Comparison of ENCODE assay signal across 8 mouse cellular contexts in genomic region chr8:114773461-114774414, GRCm38 (mm10).
DNase-seq lines count a peak whose midpoint lies in the region; ATAC-seq and TF ChIP-seq lines count a peak whose summit lies in the region.

No protein-coding gene starts in this region.

- no peak overlapping the region for H3K4me3 ChIP-seq in hindbrain, embryonic 10.5 days
- H3K4me3 ChIP-seq in hindbrain, embryonic 11.5 days (ENCODE audit: low read depth, low read length), result no peak overlapping the region
- H3K4me3 ChIP-seq in embryonic facial prominence, embryonic 13.5 days, result no peak overlapping the region
- H3K4me3 ChIP-seq in heart, embryonic 11.5 days (ENCODE audit: low read depth, low read length), result no peak overlapping the region
- no peak overlapping the region for H3K4me3 ChIP-seq in kidney, embryonic 16.5 days (ENCODE audit: low read length)
- no peak overlapping the region for H3K4me3 ChIP-seq in liver, postnatal 0 days (ENCODE audit: low read depth, low read length)

- 74% methylated on average over 23 of the region's 23 CpGs for WGBS in hindbrain, embryonic 10.5 days
- WGBS in hindbrain, embryonic 11.5 days, result 67% methylated on average over 23 of the region's 23 CpGs
- WGBS in embryonic facial prominence, embryonic 13.5 days, result 28% methylated on average over 23 of the region's 23 CpGs
- 44% methylated on average over 23 of the region's 23 CpGs for WGBS in heart, embryonic 11.5 days (ENCODE audit: insufficient replicate concordance)
- 46% methylated on average over 23 of the region's 23 CpGs for WGBS in kidney, embryonic 16.5 days
- WGBS in liver, postnatal 0 days (ENCODE audit: insufficient replicate concordance), result 53% methylated on average over 23 of the region's 23 CpGs

- H3K9me3 ChIP-seq in hindbrain, embryonic 10.5 days, result no peaks in the 10 kb centered on the region
- H3K9me3 ChIP-seq in hindbrain, embryonic 11.5 days (ENCODE audit: control insufficient read depth, low read length), result no peaks in the 10 kb centered on the region
- H3K9me3 ChIP-seq in embryonic facial prominence, embryonic 13.5 days, result no peaks in the 10 kb centered on the region
- no peaks in the 10 kb centered on the region for H3K9me3 ChIP-seq in heart, embryonic 11.5 days (replicated peaks; ENCODE audit: control insufficient read depth, low read length)
- H3K9me3 ChIP-seq in kidney, embryonic 16.5 days (ENCODE audit: low read length), result no peaks in the 10 kb centered on the region
- no peaks in the 10 kb centered on the region for H3K9me3 ChIP-seq in liver, postnatal 0 days (ENCODE audit: low read length)

- no peak overlapping the region for H3K4me2 ChIP-seq in hindbrain, embryonic 11.5 days (replicated peaks; ENCODE audit: low read depth, low read length)
- H3K4me2 ChIP-seq in embryonic facial prominence, embryonic 13.5 days, result peak overlapping the region; percentile 30
- no peak overlapping the region for H3K4me2 ChIP-seq in heart, embryonic 11.5 days
- peak overlapping the region; percentile 5; the same call in 1 of the 2 replicates for H3K4me2 ChIP-seq in kidney, embryonic 16.5 days (replicated peaks; ENCODE audit: low read depth, low read length)
- no peak overlapping the region for H3K4me2 ChIP-seq in liver, postnatal 0 days (ENCODE audit: low read depth, low read length)

- H3K9ac ChIP-seq in hindbrain, embryonic 11.5 days (ENCODE audit: low read depth, low read length), result no peak overlapping the region
- H3K9ac ChIP-seq in embryonic facial prominence, embryonic 13.5 days, result no peak overlapping the region
- 0 out of 2 replicates have a peak overlapping the region, but pooled peaks have one; percentile 24 for H3K9ac ChIP-seq in heart, embryonic 11.5 days (ENCODE audit: low read depth, low read length)
- H3K9ac ChIP-seq in kidney, embryonic 16.5 days (replicated peaks; ENCODE audit: low read length), result no peak overlapping the region
- no peak overlapping the region for H3K9ac ChIP-seq in liver, postnatal 0 days (replicated peaks)

- H3K27me3 ChIP-seq in hindbrain, embryonic 10.5 days (ENCODE audit: insufficient read depth, poor library complexity, severe bottlenecking), result 0 out of 2 replicates have a peak, but pooled peaks cover 3% of the 10 kb centered on the region
- no peaks in the 10 kb centered on the region for H3K27me3 ChIP-seq in hindbrain, embryonic 11.5 days (ENCODE audit: control insufficient read depth, insufficient read depth, low read length)
- H3K27me3 ChIP-seq in embryonic facial prominence, embryonic 13.5 days, result peaks cover 3% of the 10 kb centered on the region; the same call in 1 of the 2 replicates
- no peaks in the 10 kb centered on the region for H3K27me3 ChIP-seq in heart, embryonic 11.5 days (ENCODE audit: control insufficient read depth, insufficient read depth, low read length)
- no peaks in the 10 kb centered on the region; the same call in none of the 2 replicates for H3K27me3 ChIP-seq in kidney, embryonic 16.5 days (ENCODE audit: insufficient read depth, low read length)
- no peaks in the 10 kb centered on the region for H3K27me3 ChIP-seq in liver, postnatal 0 days (ENCODE audit: insufficient read depth, low read length)

- DNase-seq in hindbrain, embryonic 10.5 days (ENCODE audit: low spot score), result no peak
- no peak for DNase-seq in hindbrain, embryonic 11.5 days (ENCODE audit: low spot score)
- DNase-seq in liver, postnatal 0 days, result peak; percentile 60
- peak; percentile 89 for DNase-seq in skeletal muscle tissue, adult 2 months (ENCODE audit: low read depth, low spot score)
- no peak for DNase-seq in spleen, postnatal 14 days (ENCODE audit: low spot score in 2 of 2)

- TF ChIP-seq EP300 in liver, postnatal 0 days (IDR thresholded peaks at IDR 0.05; ENCODE audit: low read depth), result no peak

- peaks cover 52% of the 10 kb centered on the region for H3K4me1 ChIP-seq in hindbrain, embryonic 10.5 days (replicated peaks)
- no peaks in the 10 kb centered on the region for H3K4me1 ChIP-seq in hindbrain, embryonic 11.5 days (replicated peaks; ENCODE audit: control insufficient read depth, insufficient read depth, low read length)
- H3K4me1 ChIP-seq in embryonic facial prominence, embryonic 13.5 days, result peaks cover 30% of the 10 kb centered on the region
- H3K4me1 ChIP-seq in heart, embryonic 11.5 days (ENCODE audit: control insufficient read depth, insufficient read depth, low read length), result peaks cover 33% of the 10 kb centered on the region
- peaks cover 46% of the 10 kb centered on the region for H3K4me1 ChIP-seq in kidney, embryonic 16.5 days (ENCODE audit: insufficient read depth, low read length)
- peaks cover 4% of the 10 kb centered on the region for H3K4me1 ChIP-seq in liver, postnatal 0 days (ENCODE audit: insufficient read depth)

- ATAC-seq in hindbrain, embryonic 11.5 days (ENCODE audit: low FRiP score), result no peak
- ATAC-seq in embryonic facial prominence, embryonic 13.5 days (ENCODE audit: insufficient number of reproducible peaks, insufficient read depth, low FRiP score, low TSS enrichment, low read depth), result peak; percentile 62; the same call in 1 of the 2 replicates
- no peak for ATAC-seq in heart, embryonic 11.5 days (replicated peaks; ENCODE audit: insufficient number of reproducible peaks, low FRiP score, low TSS enrichment)
- ATAC-seq in kidney, embryonic 16.5 days (ENCODE audit: low FRiP score, low TSS enrichment), result peak; percentile 49
- ATAC-seq in liver, postnatal 0 days, result no peak

- H3K36me3 ChIP-seq in hindbrain, embryonic 10.5 days, result no peaks in the 10 kb centered on the region
- H3K36me3 ChIP-seq in hindbrain, embryonic 11.5 days (ENCODE audit: control insufficient read depth, insufficient read depth, low read length), result no peaks in the 10 kb centered on the region
- no peaks in the 10 kb centered on the region for H3K36me3 ChIP-seq in embryonic facial prominence, embryonic 13.5 days
- H3K36me3 ChIP-seq in heart, embryonic 11.5 days (ENCODE audit: control insufficient read depth, insufficient read depth, low read length), result no peaks in the 10 kb centered on the region
- no peaks in the 10 kb centered on the region for H3K36me3 ChIP-seq in kidney, embryonic 16.5 days (ENCODE audit: insufficient read depth, low read length)
- H3K36me3 ChIP-seq in liver, postnatal 0 days (replicated peaks; ENCODE audit: insufficient read depth, low read length), result no peaks in the 10 kb centered on the region

- TF ChIP-seq CTCF in liver, postnatal 0 days (IDR thresholded peaks at IDR 0.05; ENCODE audit: low read depth), result no peak

- H3K27ac ChIP-seq in hindbrain, embryonic 10.5 days, result peak overlapping the region; percentile 76
- no peak overlapping the region for H3K27ac ChIP-seq in hindbrain, embryonic 11.5 days (ENCODE audit: low read depth, low read length)
- H3K27ac ChIP-seq in embryonic facial prominence, embryonic 13.5 days, result peak overlapping the region; percentile 68
- H3K27ac ChIP-seq in heart, embryonic 11.5 days (ENCODE audit: low read depth, low read length), result peak overlapping the region; percentile 65
- H3K27ac ChIP-seq in kidney, embryonic 16.5 days (ENCODE audit: low read length), result peak overlapping the region; percentile 21; the same call in 1 of the 2 replicates
- 0 out of 2 replicates have a peak overlapping the region, but pooled peaks have one; percentile 29 for H3K27ac ChIP-seq in liver, postnatal 0 days (ENCODE audit: low read depth)

Comparison
In these comparisons a context has a peak if more than half of its experiments do, and no peak if none do; other contexts are left out.
1. DNase-seq: peak in liver, postnatal 0 days (single experiment) and skeletal muscle tissue, adult 2 months (single experiment); none in hindbrain, embryonic 10.5 days (single experiment), hindbrain, embryonic 11.5 days (single experiment) and spleen, postnatal 14 days (0 of 2).
2. ATAC-seq: peak in embryonic facial prominence, embryonic 13.5 days (single experiment) and kidney, embryonic 16.5 days (single experiment); none in hindbrain, embryonic 11.5 days (single experiment), heart, embryonic 11.5 days (single experiment) and liver, postnatal 0 days (single experiment).
3. H3K4me2 ChIP-seq: peak in embryonic facial prominence, embryonic 13.5 days (single experiment) and kidney, embryonic 16.5 days (single experiment); none in hindbrain, embryonic 11.5 days (single experiment), heart, embryonic 11.5 days (single experiment) and liver, postnatal 0 days (single experiment).